Mouse (Mus musculus) urinary bladder, postnatal 36 days (tissue): ENCODE data around the gene Pbdc1.
"Not testable (repeated sequence)": the region's sequence is repeated elsewhere in the genome, so short reads cannot be mapped to it uniquely, and the experiment has no call there.

ENCODE experiments used
- DNase-seq, 2 experiments: peaks; one replicate each; pipeline ENCODE4 v3.0.0; 2022; ENCODE audit warnings: low spot score in 2 of 2, mixed read lengths in 1 of 2

Pbdc1 gene

DNA sequence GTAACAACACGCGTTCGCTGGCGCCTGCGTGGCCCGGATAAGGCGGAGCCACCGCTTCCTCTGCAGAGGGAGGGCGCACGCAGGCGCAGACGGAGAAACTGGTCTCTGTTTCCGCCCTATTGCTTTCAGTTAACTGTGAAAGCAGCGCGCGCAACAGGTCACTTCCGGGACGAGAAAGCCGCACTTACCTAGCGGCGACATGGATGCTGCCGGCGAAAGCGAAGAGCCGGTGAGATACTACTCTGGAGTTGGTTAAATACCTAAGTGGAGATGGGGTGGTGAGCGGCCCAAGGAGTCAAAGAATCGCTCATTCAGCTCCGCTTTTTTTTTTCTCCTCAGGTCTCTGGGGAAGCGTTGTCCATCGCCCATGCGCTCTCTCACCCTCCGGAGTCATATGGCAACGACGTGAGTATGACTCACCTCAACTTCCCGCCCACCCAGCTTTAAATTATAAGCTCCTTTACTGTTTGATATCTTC is at the start of gene Pbdc1:
Pbdc1 (plus strand) TSS at position 142 of the 478 bp plus-strand sequence.
- peak; percentile 71 to 93 for DNase-seq

DNA sequence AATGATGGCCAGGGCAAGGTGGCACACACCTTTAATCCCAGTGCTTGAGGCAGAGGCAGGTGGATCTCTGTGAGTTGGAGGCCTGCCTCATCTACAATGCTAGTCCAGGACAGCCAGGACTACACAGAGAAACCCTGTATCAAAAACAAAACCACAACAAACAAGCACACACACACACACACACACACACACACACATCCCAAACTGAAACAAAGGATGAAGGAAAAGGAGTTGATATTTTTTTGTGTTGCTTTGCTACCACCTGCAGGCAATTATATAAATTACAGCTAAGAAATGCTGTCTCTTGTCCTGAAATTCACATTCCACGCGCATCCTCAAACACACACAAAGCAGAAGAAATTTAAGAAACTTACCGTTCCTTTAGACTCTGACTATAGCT is 41.9 kb upstream of the Pbdc1 start:
- DNase-seq = no peak

DNA sequence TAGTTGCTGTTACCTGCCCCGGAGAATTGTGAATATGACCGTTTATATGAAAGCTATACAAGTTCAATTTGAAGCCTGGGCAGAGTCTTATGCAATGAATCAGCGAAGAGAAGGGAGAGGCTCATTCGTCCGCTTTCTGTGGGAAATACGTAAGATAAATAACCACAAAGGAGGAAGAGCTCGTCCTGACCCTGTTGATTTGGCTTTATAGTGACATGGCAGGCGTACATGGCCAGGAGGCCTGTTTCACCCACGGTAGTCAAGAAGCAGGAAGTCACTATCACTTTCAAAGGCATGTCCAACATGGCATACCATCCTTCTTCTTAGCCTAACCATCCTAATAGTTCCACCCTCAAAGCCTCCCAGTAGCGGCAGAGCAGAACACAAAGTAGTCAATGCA is 15.3 kb upstream of the Pbdc1 start:
- DNase-seq = no peak

DNA sequence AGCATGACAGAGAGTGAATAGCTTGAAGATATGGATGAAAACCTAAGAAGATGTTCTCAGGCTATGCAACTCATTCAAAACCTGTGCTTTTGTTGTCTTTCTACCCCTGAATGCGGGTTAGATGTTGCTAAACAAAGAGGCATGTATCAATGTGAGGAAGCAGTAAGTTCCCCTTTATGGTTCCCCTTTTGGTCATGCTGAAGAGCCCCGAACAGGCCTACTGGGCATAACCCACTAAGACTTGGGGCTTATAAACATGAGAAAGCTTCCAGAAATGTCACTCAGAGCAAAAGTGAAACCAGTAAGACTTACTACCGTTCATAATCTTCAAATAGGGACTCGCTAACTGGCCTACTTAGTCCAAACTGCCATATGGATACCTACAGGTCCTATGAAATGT is 14.8 kb upstream of the Pbdc1 start:
- no peak for DNase-seq

DNA sequence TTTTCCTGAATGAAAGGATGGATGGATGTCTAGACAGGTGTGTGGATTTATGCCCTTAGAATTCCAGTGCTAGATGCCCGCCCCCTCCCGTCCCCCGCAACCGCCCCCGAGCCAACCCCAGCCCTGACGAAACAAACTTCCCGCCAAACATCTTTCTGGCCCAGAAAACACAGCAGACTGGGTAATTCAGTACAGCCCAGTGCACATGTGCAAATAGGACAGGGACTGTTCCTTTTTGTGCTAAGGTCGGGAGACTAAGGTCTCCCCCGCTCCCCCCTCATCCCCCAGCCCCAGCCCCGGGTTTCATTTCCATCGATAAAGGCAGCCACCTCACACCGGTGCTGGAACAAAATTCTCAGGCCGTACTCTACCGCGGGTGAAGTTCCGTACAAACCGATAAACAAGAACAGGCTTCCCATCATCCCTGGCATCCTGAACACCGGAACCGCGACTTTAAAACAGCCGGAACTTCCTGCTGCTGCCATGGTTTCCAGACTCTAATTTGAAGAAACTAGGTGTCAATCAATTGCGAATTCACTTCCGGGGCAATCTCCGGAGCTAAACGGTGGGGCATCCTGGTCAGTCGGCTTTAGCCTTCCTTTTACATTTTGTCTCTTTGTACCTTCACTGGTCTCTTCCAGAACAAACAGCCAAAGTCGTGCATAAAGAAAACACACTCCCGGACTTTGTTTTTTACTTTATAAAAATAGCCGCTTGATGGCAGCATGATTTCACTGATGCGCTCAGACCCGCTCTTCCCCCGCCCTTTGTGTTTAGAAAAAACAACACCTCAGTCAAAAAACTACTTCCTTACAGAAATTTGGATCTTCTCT is 9.7 kb upstream of the Pbdc1 start:
- DNase-seq = peak; percentile 53 to 86

DNA sequence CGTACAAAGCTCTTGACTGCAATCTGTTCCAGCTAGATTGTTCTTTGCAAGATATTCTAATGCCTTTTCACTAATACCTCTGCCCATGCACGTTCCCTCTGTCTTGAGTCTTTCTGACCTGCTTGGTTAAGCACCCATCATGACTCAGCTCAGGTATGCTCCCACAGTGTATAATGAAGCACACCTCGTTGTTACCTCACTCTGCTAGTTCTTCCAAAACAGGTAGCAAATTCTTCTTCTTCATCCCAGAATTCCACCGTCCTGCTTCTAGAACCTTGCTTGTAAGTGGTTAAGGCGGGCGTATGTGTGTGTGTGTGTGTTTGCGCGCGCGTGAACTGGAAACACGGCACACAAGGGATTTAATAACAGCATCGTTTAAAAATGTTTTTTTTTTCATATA is 405 bp upstream of the Pbdc1 start:
- no peak for DNase-seq

DNA sequence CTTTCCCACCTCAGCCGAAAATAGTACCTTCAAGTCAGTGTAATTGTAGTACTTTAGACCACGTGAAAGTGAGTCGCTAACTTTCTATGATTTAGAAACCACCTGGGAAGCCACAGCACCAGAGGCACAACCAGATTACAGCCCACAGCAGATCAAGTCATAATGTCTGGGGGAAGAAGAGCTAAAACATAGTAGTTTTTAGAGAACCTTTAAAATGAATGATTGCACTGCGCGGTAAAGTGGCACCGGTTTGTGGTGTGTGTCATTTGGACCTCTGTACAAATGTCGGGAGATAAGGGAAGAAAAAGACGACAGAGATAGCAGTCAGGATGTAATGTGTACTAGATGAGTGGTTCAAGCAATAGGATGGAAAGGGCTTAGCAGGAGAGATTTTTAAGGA is 540 bp downstream of the Pbdc1 start:
- no peak for DNase-seq

DNA sequence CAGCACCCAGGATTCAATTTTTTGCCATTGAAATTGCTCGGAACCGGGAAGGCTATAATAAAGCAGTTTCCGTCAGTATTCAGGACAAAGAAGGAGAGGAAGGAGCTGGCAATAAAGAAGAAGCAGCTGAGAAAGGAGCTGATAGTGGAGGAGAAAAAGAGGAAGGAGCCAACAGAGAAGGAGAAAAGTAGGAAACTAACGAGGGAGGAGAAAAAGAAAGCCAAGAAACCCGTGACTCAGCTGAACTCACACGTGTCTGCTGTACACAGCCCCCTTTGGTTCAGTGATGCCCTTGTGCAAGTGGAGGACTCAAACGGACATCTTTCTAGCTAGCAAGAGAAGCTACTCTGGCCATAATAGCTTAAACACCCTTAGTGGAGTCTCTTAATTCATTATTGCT is 3.5 kb downstream of the Pbdc1 start:
- DNase-seq = not testable (repeated sequence)

DNA sequence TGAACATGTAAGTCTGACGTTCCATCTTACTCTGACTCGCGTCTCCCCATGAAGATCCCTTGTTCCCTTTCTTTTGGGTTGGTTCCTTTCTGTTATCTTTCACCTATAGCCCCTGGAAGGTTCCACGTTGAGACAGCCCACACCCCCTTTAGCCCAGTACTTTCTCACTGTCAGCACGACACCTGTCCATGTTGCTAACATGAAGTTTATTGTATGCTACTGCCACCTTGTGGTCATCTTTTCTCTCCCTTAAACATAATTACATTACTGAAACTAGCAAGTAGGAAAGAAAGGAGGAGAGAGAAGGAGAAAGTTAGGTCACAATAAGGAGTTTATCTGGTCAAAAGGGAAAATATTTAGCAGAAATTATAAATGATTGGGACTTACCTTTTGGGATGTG is 24.6 kb downstream of the Pbdc1 start:
- DNase-seq = no peak

DNA sequence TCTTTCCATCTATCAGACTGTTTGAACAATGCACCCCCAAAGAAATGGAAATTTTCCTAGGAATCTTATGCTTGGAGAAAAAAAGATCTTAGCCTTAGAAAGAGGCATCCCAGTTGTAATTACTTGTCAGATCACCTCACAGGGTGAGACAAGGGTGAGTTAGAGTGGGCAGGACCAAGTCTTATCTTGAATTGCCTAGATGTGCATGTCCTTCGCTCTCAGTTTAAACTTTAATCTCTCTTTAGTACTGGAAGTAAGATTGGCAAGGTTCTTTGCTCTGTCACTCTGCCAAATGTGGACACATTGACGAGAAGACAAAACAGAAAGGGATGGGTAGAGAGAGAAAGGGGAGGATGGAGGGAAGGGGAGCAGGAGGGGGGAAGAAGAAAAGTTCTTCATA is 35.4 kb downstream of the Pbdc1 start:
- DNase-seq = no peak

DNA sequence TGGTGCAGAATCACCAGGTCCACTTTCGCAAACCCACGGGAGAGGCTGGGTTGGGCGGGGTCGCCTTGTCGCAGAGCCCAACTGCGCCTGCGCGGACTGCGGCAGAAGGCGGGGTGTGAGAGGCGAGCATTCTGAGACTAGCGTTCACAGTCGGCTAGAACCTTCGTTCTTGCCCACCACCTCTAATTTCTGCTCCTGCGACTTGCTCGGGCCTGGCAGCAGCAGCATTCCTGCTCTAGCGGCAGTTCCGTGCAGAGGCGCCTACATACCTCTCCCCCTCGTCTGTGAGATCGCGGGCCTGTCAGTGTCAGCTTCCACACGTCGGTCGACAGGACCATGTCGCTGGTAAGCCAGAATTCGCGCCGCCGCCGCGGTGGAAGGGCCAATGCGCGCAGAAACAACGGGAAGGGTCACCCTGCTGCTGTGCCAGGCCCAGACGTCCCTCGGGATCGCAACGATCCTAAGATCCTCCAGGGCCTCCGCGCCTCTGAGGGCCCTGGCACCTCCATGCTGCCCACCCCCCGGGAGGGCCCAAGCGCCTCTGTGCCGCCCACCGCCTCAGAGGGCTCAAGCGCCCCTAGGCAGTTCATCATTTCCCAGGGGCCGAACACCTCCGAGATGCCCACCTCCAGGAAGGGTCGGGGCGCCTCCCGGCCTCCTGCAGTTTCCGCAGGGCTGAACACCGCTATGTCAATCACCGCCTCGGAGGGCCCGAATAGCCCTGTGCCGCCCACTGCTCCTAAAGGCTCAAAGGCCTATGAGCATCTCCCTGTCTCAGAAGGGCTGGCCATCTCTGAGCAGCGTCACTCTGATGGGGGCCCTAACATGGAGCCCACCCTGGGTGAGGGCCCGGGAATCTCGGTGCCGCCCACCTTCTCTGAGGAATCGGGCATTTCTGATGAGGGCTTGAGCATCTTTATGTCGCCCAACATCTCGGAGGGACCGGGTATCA is 41.0 kb downstream of the Pbdc1 start, which contains the start of gene Magee1:
Magee1 (plus strand) TSS at position 104 of the 952 bp plus-strand sequence.
- peak; percentile 52 to 71 for DNase-seq

DNA sequence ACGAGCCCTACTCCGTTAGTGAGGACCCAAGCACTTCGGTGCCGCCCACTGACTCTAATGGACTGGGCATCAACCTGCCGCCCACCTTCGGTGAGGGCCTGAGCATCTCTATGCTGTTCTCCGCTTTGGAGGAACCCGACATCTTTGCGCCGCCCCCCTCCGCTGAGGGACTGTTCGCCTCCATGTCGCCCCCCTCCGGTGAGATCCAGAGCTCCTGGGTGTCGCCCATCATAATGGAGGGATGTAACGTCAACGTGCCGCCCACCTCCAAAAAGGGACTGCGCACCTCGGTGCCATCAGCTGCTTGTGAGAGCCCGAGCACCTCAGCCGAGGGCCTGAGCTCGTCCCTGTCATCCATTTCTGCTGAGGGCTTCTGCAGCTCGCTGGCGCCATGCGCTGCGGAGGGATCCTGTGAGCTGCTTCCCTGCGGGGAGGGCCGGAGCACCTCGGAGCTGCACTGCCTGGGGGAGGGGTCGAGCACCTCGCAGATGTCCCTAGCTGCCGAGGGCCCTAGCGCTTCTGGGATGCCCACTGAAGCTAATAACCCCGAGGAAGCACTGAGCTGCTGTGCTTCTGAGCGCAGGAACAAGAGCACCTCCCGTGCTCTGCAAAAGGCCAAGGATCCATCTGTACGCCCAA is 41.8 kb downstream of the Pbdc1 start:
- DNase-seq = peak; percentile 25 to 60

DNA sequence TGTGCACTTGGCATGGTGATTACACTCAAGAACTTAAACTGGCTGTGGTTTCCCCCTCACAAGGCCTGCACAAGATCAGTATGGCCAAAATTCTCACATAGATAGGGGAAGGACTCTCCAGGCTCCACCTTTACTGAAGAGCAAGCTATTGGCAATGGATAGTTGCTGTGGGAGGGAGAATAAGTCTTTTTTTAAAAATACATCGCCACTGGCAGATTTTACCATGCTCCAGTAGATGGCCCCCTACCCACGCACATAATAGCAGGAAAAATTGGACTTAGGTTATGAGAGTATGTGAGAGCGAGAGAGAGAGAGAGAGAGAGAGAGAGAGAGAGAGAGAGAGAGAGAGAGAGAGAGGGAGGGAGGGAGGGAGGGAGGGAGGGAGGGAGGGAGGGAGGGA is 45.3 kb downstream of the Pbdc1 start:
- no peak for DNase-seq

DNA sequence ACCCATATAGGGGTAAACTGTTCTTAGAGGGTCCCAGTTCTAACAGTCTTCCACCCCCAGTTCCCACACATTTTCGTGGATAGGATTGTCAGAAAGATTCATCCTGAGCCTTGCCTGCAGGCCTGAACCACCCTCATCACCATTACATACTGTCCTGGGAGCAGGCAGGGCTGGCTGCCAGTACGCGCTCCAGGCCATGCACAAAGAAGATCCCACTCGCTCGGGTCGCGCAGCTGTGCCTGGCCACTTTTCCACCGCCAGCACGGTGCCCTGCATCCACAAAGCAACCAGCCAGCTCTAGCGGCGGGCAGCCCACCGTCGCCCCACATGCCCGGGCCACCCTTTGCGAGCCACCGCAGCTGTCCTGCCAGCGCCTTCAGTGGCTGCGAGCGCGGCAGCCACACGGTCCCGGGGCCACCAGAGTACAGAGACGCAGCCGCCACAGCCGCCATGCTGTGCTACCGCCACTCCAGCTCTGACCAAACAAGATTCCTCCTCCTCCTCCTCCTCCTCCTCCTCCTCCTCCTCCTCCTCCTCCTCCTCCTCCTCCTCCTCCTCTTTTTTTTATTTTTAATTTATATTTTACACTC is 72.4 kb downstream of the Pbdc1 start:
- no peak for DNase-seq

DNA sequence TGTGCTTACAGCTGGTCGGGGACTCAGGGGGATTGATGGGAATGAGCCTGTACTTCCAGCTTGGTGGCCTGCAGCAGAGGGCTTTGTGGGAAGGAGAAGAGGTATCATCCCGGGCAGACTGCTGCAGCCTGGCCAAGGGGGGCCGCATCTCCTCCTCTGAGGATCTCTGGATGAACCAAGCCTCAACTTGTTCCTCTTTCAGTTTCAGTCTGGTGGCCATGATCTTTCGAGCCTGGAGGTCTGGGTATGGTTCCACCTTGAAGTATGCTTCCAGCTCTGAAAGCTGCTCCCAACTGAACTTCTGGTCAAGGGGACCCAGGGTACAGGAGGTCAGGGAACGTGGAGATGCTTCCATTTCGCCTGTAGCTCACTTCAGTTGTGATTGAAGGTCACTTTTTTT is 85.5 kb downstream of the Pbdc1 start:
- DNase-seq = not testable (repeated sequence)
